Mouse (Mus musculus) MEL-GATA-1-ER (cell line): ENCODE measurements around the gene Pop7.

Source experiments
- DNase-seq: peaks from one replicate; pipeline ENCODE4 v3.0.0-alpha.2; 2012; ENCODE audit warnings: low read depth; ENCODE audit errors: extremely low read depth

Gene Pop7

GRCm38 (mm10) chr5:137502667-137503110, 371 bp upstream of the Pop7 start:
- peak; percentile 70 for DNase-seq

GRCm38 (mm10) chr5:137500186-137500585, 2.1 kb downstream of the Pop7 start:
- DNase-seq = no peak

- no peak for DNase-seq
Observed at GRCm38 (mm10) chr5:137493831-137494230, 8.5 kb downstream of the Pop7 start.

GRCm38 (mm10) chr5:137491559-137491958, 10.8 kb downstream of the Pop7 start:
- DNase-seq = no peak

DNA sequence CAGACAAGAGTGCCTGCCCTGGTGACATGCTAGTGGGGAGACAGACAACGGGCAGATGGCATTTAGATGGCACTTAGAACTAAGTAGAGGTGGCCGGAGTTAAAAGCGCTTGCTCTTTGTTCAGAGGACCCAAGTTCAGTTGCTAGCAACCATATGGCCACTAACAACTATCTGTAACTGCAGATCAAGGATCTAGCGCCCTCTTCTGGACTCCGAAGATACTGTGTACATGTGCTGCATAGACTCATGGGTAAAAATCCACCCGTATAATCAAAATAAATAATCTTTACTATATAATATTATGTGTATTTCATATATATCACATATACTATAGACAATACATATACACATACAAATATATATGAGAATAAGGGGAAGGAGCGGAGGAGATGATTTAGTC, 14.7 kb downstream of the Pop7 start:
- DNase-seq = no peak

GRCm38 (mm10) chr5:137485851-137486155, 16.5 kb downstream of the Pop7 start:
- no peak for DNase-seq

- no peak for DNase-seq
Observed at GRCm38 (mm10) chr5:137485071-137485850, 17.1 kb downstream of the Pop7 start.

DNA sequence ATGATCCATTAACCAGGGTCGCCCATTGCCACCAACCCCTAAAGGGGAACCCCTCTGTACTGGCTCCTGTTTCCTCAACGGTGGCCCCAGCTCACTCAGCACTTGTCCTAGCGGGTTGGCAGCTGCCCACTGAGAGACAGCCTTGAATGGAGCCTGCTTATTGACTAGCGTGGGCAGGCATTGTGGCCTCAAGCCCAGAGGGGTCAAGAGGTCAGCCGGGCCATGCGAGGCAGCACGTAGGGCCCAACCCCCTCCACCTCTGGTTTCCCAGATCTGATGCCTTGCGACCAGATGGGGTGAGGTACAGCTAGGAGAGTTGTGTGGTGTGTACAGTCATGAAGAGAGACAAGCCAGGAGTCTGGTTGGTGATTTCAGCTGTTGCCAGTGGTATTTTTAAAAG, 20.4 kb downstream of the Pop7 start:
- DNase-seq = no peak

DNA sequence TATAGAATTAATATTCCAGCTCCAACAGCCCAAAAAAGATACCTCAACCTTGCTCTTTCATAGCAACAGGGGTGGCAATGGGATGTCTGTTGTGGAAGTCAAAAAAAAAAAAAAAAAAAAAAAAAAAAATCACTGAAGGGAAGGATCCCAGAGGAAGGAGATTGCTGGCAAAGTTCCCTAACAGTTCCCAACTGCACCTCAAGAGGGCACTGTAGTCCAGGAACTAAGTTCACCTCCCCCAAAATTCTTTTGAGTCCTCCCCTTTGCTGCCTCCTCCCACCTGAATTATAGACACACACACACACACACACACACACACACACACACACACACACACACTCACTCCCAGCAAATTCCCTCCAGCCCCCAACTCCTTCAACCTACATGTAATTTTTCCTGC, 21.2 kb downstream of the Pop7 start:
- peak; percentile 47 for DNase-seq

DNA sequence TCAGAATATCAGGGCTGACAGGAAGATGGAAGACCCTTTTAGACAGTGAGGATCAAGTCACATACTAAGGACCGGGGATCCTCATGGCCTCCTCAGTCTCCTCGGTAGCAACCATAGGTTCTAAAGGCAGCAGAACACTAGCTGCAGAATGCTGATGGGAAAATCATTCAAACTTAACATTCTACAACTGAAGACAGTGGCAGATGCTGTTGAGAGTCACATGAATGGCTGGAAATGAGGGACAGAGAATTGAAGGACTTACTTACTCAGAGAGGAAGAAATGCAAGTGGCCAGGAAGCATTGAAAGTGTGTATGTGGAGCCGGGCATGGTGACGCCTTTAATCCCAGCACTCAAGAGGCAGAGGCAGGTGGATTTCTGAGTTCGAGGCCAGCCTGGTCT, 25.4 kb downstream of the Pop7 start, which contains the start of gene Zan:
Gene Zan, minus strand, starts transcription at position 101 of the 400 bp plus-strand sequence.
- DNase-seq = no peak

- DNase-seq = no peak
Observed at GRCm38 (mm10) chr5:137474351-137474750, 28.0 kb downstream of the Pop7 start.

DNA sequence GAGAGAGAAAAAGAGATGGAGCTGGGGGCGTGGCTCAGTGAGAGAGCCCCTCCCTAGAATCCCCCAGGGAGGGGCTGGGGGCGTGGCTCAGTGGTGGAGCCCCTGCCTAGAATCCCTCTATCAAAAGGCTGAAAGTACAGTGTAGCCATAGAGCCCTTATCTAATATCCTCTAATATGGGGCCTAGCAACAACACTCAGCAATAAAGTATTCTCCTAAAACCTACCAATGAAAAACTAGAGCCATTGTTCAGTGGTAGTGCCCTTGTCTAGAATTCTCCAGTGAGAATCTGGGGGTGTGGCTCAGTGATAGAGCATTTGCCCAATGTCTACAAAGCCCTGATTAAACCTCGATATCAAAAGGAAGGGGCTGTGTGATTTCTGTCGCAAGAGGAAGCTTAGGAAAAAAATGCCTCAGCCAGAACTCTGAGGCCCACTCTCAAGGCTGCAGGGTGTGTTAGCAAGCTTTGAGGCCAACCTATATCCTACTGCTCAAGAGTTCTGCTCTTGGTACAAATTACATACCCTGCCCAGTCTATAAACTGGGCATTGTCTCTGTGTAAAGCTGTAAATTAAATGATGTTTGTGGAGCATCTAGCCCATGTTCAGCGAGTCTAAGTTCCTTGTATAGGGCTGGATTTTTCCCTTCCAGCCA, 29.9 kb downstream of the Pop7 start:
- DNase-seq = peak; percentile 66

- DNase-seq = no peak
Observed at GRCm38 (mm10) chr5:137466946-137467345, 35.4 kb downstream of the Pop7 start.

DNA sequence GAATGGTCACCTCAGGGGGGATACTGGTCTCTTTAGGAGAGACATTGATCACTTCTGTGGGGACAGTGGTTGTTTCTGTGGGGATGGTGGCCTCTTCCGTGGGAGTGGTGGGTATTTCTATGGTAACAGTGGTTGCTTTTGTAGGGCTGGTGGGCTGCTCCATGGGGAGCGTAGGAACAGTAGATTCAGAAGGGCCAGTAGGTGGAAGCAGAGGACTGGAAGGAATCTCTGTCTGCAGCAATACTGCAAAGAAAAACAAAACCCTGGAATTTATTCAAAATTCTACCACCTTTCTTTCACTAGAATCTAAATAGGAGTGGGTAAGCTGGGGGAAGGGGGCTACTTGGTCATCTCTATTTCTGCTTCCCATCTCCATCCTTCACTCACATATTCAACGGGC, 37.3 kb downstream of the Pop7 start:
- DNase-seq = no peak

DNA sequence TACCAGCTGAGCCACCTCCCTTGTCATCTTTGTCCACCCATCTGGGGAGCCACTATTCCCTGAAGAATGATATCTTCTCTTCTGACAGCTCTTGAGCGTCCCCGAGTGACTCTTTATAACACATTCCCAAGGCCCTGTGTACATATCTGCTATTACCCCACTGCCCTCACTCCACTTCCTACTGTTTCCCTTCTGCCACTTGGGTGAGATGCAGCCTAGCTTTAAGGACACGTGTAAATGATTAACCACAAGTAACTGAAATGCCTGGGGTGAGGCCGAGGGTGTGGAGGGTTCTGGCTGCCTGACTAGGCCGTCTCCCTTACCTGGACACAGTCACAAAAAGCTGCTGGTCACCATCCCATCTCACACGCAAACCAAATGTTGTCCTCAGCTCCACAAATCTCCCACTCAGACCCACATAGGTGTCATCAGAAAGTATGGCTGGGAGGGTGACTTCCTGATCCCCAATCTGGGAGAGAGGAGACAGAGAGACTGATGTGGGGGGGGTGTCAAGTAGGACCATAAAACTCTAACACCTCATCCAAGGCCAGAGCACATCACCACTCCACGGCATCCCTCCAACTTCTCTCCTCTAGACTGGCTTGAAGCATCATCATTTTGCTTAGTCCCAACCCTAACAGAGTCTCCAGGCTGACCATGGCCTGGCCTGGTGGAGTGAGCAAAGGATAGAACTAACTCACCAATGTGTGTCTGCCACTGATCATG, 46.3 kb downstream of the Pop7 start:
- DNase-seq = no peak

DNA sequence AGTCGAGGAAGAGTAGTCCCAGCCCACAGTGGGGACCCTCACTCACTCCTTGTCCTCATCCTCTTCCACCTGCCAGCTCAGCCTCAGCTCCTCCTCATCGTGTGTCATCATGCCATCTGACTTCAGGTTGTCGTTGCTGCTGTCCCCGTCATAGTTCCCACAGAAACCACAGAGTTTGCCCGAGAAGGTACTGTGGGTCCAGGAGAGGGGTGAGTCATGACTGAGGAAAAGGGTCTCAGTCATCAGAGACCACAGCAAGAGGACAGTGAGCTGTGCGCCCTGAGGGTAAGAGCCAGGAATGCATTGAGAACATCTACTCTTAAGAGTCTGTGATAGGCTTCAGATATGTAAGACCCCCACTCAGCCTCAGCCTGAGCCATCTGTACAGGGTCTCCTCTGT, 47.1 kb downstream of the Pop7 start:
- no peak for DNase-seq
